Mouse (Mus musculus): ENCODE data around the gene Vmn1r15. TPM values are rescaled to one million over a fixed set of nuclear protein-coding genes. Genes with fewer than 3 reads are reported as not detected.

The Vmn1r15 gene
- not detected for total RNA-seq (2021)

- intact Hi-C loops (cut with DNase I), result no loop called here
These were observed at the start of gene Vmn1r15 for GRCm38 (mm10) chr6:57257652-57258051. Gene Vmn1r15, plus strand, starts transcription at chr6:57257952.

GRCm38 (mm10) chr6:57231386-57231785 is 26.4 kb upstream of the Vmn1r15 start, which contains the start of gene Vmn1r14:
Gene Vmn1r14, plus strand, starts transcription at chr6:57231686.
- intact Hi-C loops (cut with DNase I), result no loop called here
- no peak for DNase-seq (ENCODE audit: low spot score in 2 of 2)

More at GRCm38 (mm10) chr6:57257652-57258051, at the start of gene Vmn1r15:
- DNase-seq (ENCODE audit: low spot score in 2 of 2), result no peak

- DNase-seq (ENCODE audit: low spot score in 2 of 2), result no peak
- intact Hi-C loops (cut with DNase I), result no loop called here
These were observed 3.2 kb downstream of the Vmn1r15 start for GRCm38 (mm10) chr6:57260990-57261389.

GRCm38 (mm10) chr6:57271881-57272280 is 14.1 kb downstream of the Vmn1r15 start:
- DNase-seq (ENCODE audit: low spot score in 2 of 2), result no peak
- intact Hi-C loops (cut with DNase I), result no loop called here

GRCm38 (mm10) chr6:57272517-57272916 is 14.8 kb downstream of the Vmn1r15 start:
- DNase-seq (ENCODE audit: low spot score in 2 of 2), result no peak
- intact Hi-C loops (cut with DNase I), result no loop called here

- DNase-seq (ENCODE audit: low spot score in 2 of 2), result peak in 1 of 2 experiments; percentile 6
- intact Hi-C loops (cut with DNase I), result no loop called here
These were observed 21.2 kb downstream of the Vmn1r15 start for GRCm38 (mm10) chr6:57278952-57279351.

Other genes starting within 250 kb of the Vmn1r15 start
- gene Vmn1r7, start 232.6 kb upstream of the Vmn1r15 start, total RNA-seq (2021), result not detected
- not detected for gene Vmn1r8, start 225.7 kb upstream of the Vmn1r15 start, total RNA-seq (2021)
- gene Vmn1r9, start 191.2 kb upstream of the Vmn1r15 start, total RNA-seq (2021), result not detected
- not detected for gene Vmn1r10, start 148.5 kb upstream of the Vmn1r15 start, total RNA-seq (2021)
- not detected for gene Vmn1r11, start 124.5 kb upstream of the Vmn1r15 start, total RNA-seq (2021)
- gene Vmn1r12, start 101.0 kb upstream of the Vmn1r15 start, total RNA-seq (2021), result not detected
- not detected for gene Vmn1r13, start 54.7 kb upstream of the Vmn1r15 start, total RNA-seq (2021)
- gene Vmn1r14, start 26.3 kb upstream of the Vmn1r15 start, total RNA-seq (2021), result not detected
- not detected for gene Vmn1r16, start 71.5 kb downstream of the Vmn1r15 start, total RNA-seq (2021)
- gene Vmn1r17, start 105.8 kb downstream of the Vmn1r15 start, total RNA-seq (2021), result not detected
- gene Vmn1r18, start 137.8 kb downstream of the Vmn1r15 start, total RNA-seq (2021), result under 1 TPM in 1 of 2 experiments, not detected in 1; 0.05 TPM
- not detected for gene Vmn1r19, start 145.8 kb downstream of the Vmn1r15 start, total RNA-seq (2021)
- not detected for gene Vmn1r20, start 171.0 kb downstream of the Vmn1r15 start, total RNA-seq (2021)